Mouse (Mus musculus) ES-Bruce4 (cell line): ENCODE data around the gene Ccl26.

Source experiments
- CTCF ChIP-seq: IDR thresholded peaks from one replicate; pipeline ENCODE4 v1.8.1; 2011; ENCODE audit warnings: low read depth, low read length
- POLR2A ChIP-seq: IDR thresholded peaks from one replicate; pipeline ENCODE4 v1.8.1; 2011; ENCODE audit warnings: low read length; ENCODE audit not compliant: insufficient read depth

GRCm38 (mm10) chr5:135547990-135548389 is 15.4 kb downstream of the Ccl26 start:
- TF ChIP-seq POLR2A (no peak), CTCF (no peak)
